ENCODE assay signal across 8 mouse cellular contexts in the genomic region with DNA sequence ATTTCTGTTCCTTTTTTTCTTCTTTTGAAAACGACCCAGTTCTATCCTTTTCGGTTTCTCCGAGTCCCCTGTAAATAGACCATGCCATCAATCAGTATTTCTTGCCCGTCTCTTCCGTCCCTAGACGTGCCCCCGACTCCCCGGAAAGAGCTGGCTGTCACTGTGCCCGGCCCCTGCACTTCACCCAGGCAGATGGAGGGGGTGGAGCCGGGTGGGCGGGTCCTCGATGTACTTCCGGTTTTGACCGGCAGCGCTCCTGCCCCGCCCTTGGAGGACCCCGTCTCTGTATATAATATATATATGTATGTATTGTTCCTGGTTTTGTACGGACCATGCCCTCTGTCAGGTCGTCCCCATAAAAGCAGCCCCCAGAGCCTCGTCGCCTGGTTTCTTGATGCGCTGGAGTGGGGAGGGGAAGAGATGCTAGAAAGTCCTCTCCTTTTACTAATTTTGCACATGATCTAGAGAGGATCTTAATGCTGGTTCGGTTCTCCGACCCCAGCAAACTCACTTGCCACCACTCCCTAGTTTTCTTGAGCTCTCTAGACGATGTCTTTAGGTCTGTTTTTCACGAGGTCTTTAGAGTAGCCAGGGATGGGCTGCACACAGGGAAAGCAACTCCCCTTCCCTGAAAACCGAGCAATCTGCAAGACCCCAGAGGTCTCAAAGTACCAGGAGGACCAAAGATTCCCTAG. TPM values are rescaled to one million over a fixed set of nuclear protein-coding genes. Genes with fewer than 3 reads are reported as not detected.
DNase-seq lines count a peak whose midpoint lies in the region; ATAC-seq and TF ChIP-seq lines count a peak whose summit lies in the region.

No protein-coding gene starts in this region.

- no peak for TF ChIP-seq CTCF in bone marrow, adult 2 months (IDR thresholded peaks at IDR 0.05; ENCODE audit: control insufficient read depth, insufficient read depth, low read length)

- peak overlapping the region; percentile 67 for H3K4me3 ChIP-seq in bone marrow, adult 2 months (replicated peaks; ENCODE audit: control insufficient read depth, low read depth, low read length)
- peak overlapping the region; percentile 54 for H3K4me3 ChIP-seq in heart, embryonic 13.5 days
- H3K4me3 ChIP-seq in kidney, embryonic 16.5 days (ENCODE audit: low read length), result peak overlapping the region; percentile 49
- peak overlapping the region; percentile 28 for H3K4me3 ChIP-seq in neural tube, embryonic 12.5 days

- H3K9me3 ChIP-seq in heart, embryonic 13.5 days, result no peaks in the 10 kb centered on the region
- H3K9me3 ChIP-seq in kidney, embryonic 16.5 days (ENCODE audit: low read length), result no peaks in the 10 kb centered on the region
- no peaks in the 10 kb centered on the region for H3K9me3 ChIP-seq in neural tube, embryonic 12.5 days

- H3K4me2 ChIP-seq in heart, embryonic 13.5 days, result peak overlapping the region; percentile 80
- peak overlapping the region; percentile 65 for H3K4me2 ChIP-seq in kidney, embryonic 16.5 days (replicated peaks; ENCODE audit: low read depth, low read length)
- peak overlapping the region; percentile 70 for H3K4me2 ChIP-seq in neural tube, embryonic 12.5 days (replicated peaks)

- H3K36me3 ChIP-seq in heart, embryonic 13.5 days, result peaks cover 40% of the 10 kb centered on the region
- H3K36me3 ChIP-seq in kidney, embryonic 16.5 days (ENCODE audit: insufficient read depth, low read length), result peaks cover 30% of the 10 kb centered on the region
- peaks cover 44% of the 10 kb centered on the region for H3K36me3 ChIP-seq in neural tube, embryonic 12.5 days

- peak; percentile 80 to 87 for DNase-seq in lung, adult 18-20 months
- DNase-seq in testis, postnatal 14 days (ENCODE audit: low spot score), result peak; percentile 75

- H3K4me1 ChIP-seq in bone marrow, adult 2 months (ENCODE audit: control insufficient read depth, insufficient read depth, low read length), result peaks cover 1% of the 10 kb centered on the region; the same call in 1 of the 2 replicates
- H3K4me1 ChIP-seq in heart, embryonic 13.5 days, result peaks cover 70% of the 10 kb centered on the region
- H3K4me1 ChIP-seq in kidney, embryonic 16.5 days (ENCODE audit: insufficient read depth, low read length), result peaks cover 36% of the 10 kb centered on the region
- peaks cover 42% of the 10 kb centered on the region for H3K4me1 ChIP-seq in neural tube, embryonic 12.5 days

- no peak for TF ChIP-seq POLR2A in bone marrow, adult 2 months (IDR thresholded peaks at IDR 0.05; ENCODE audit: borderline replicate concordance, control insufficient read depth, low read depth, low read length)

- ATAC-seq in CD4-positive, CD25-positive, alpha-beta regulatory T cell, adult 4 months, result peak; percentile 73
- ATAC-seq in erythroblast, adult 5-6 weeks (replicated peaks; ENCODE audit: low FRiP score, poor library complexity, severe bottlenecking), result peak; percentile 65
- 0 out of 2 replicates have a peak, but pooled peaks have one; percentile 26 for ATAC-seq in heart, embryonic 13.5 days (ENCODE audit: extremely low read depth, insufficient number of reproducible peaks, low FRiP score, low TSS enrichment)
- peak; percentile 52 for ATAC-seq in kidney, embryonic 16.5 days (ENCODE audit: low FRiP score, low TSS enrichment)
- ATAC-seq in neural tube, embryonic 12.5 days (ENCODE audit: low FRiP score, low read depth), result peak; percentile 46

- WGBS in bone marrow, adult 2 months, result 2% methylated on average over 27 of the region's 27 CpGs
- 2% methylated on average over 27 of the region's 27 CpGs for WGBS in heart, embryonic 13.5 days
- 2% methylated on average over 27 of the region's 27 CpGs for WGBS in kidney, embryonic 16.5 days
- WGBS in neural tube, embryonic 12.5 days, result 2% methylated on average over 27 of the region's 27 CpGs

- H3K27me3 ChIP-seq in heart, embryonic 13.5 days (replicated peaks), result no peaks in the 10 kb centered on the region
- H3K27me3 ChIP-seq in kidney, embryonic 16.5 days (ENCODE audit: insufficient read depth, low read length), result no peaks in the 10 kb centered on the region
- H3K27me3 ChIP-seq in neural tube, embryonic 12.5 days (replicated peaks), result no peaks in the 10 kb centered on the region

- 0 out of 2 replicates have a peak overlapping the region, but pooled peaks have one; percentile 34 for H3K27ac ChIP-seq in bone marrow, adult 2 months (ENCODE audit: control insufficient read depth, insufficient read depth, low read depth, low read length, poor library complexity)
- H3K27ac ChIP-seq in heart, embryonic 13.5 days (replicated peaks), result peak overlapping the region; percentile 64
- H3K27ac ChIP-seq in kidney, embryonic 16.5 days (ENCODE audit: low read length), result peak overlapping the region; percentile 53
- peak overlapping the region; percentile 16; the same call in 1 of the 2 replicates for H3K27ac ChIP-seq in neural tube, embryonic 12.5 days

- peak overlapping the region; percentile 84 for H3K9ac ChIP-seq in heart, embryonic 13.5 days
- peak overlapping the region; percentile 65 for H3K9ac ChIP-seq in kidney, embryonic 16.5 days (replicated peaks; ENCODE audit: low read length)
- peak overlapping the region; percentile 53 for H3K9ac ChIP-seq in neural tube, embryonic 12.5 days

RNA-seq across cellular contexts. Expression of gene Samd14, which starts 3.0 kb away (rescaled TPM):
- under 1 TPM; 0.87 to 0.94 TPM for polyA plus RNA-seq in CD4-positive, CD25-positive, alpha-beta regulatory T cell, adult 4 months (2017; shearing (Covaris generic))
- polyA plus RNA-seq in bone marrow, adult 2 months (2011; ENCODE audit: insufficient read depth, insufficient read length, low replicate concordance, missing spikeins), result 54.0 and 80.3 TPM in 2 replicates
- 22.1 and 25.9 TPM in 2 replicates for total RNA-seq in erythroblast, adult 5-6 weeks (2015; ENCODE audit: low replicate concordance)
- total RNA-seq in erythroblast, adult 5-6 weeks (2017; ENCODE audit: low replicate concordance), result 32.0 and 47.1 TPM in 2 replicates
- polyA plus RNA-seq in heart, embryonic 13.5 days (2015; fragmentation: Nextera tagmentation; extraction: Ambion mirVana), result 11.6 and 11.7 TPM in 2 replicates
- 19.2 and 21.2 TPM in 2 replicates for polyA plus RNA-seq in kidney, embryonic 16.5 days (2015; fragmentation: Nextera tagmentation; extraction: Ambion mirVana)
- 101 and 106 TPM in 2 replicates for polyA plus RNA-seq in neural tube, embryonic 12.5 days (2016; fragmentation: Nextera tagmentation; extraction: Ambion mirVana)

RNA-seq across cellular contexts. Expression of gene Ppp1r9b, which starts 15.8 kb away (rescaled TPM):
- 10 to 100 TPM; 18.1 to 21.7 TPM for polyA plus RNA-seq in CD4-positive, CD25-positive, alpha-beta regulatory T cell, adult 4 months (2017; shearing (Covaris generic))
- polyA plus RNA-seq in bone marrow, adult 2 months (2011; ENCODE audit: insufficient read depth, insufficient read length, low replicate concordance, missing spikeins), result 68.1 and 73.2 TPM in 2 replicates
- 21.9 and 30.7 TPM in 2 replicates for total RNA-seq in erythroblast, adult 5-6 weeks (2015; ENCODE audit: low replicate concordance)
- 41.1 and 45.2 TPM in 2 replicates for total RNA-seq in erythroblast, adult 5-6 weeks (2017; ENCODE audit: low replicate concordance)
- polyA plus RNA-seq in heart, embryonic 13.5 days (2015; fragmentation: Nextera tagmentation; extraction: Ambion mirVana), result 6.5 and 6.8 TPM in 2 replicates
- 9.9 and 10.7 TPM in 2 replicates for polyA plus RNA-seq in kidney, embryonic 16.5 days (2015; fragmentation: Nextera tagmentation; extraction: Ambion mirVana)
- polyA plus RNA-seq in neural tube, embryonic 12.5 days (2016; fragmentation: Nextera tagmentation; extraction: Ambion mirVana), result 18.2 and 19.7 TPM in 2 replicates

RNA-seq across cellular contexts. Expression of gene Sgca, which starts 30.5 kb away (rescaled TPM):
- polyA plus RNA-seq in CD4-positive, CD25-positive, alpha-beta regulatory T cell, adult 4 months (2017; shearing (Covaris generic)), result not detected
- not detected in 2 replicates for polyA plus RNA-seq in bone marrow, adult 2 months (2011; ENCODE audit: insufficient read depth, insufficient read length, low replicate concordance, missing spikeins)
- total RNA-seq in erythroblast, adult 5-6 weeks (2015; ENCODE audit: low replicate concordance), result not detected in 2 replicates
- not detected in 2 replicates for total RNA-seq in erythroblast, adult 5-6 weeks (2017; ENCODE audit: low replicate concordance)
- 27.0 and 29.2 TPM in 2 replicates for polyA plus RNA-seq in heart, embryonic 13.5 days (2015; fragmentation: Nextera tagmentation; extraction: Ambion mirVana)
- polyA plus RNA-seq in kidney, embryonic 16.5 days (2015; fragmentation: Nextera tagmentation; extraction: Ambion mirVana), result 0.19 and 0.71 TPM in 2 replicates
- 0.80 and 0.90 TPM in 2 replicates for polyA plus RNA-seq in neural tube, embryonic 12.5 days (2016; fragmentation: Nextera tagmentation; extraction: Ambion mirVana)

RNA-seq across cellular contexts. Expression of gene Pdk2, which starts 34.5 kb away (rescaled TPM):
- polyA plus RNA-seq in CD4-positive, CD25-positive, alpha-beta regulatory T cell, adult 4 months (2017; shearing (Covaris generic)), result 10 to 100 TPM in 1 of 2 experiments, 1 to 10 TPM in 1; 8.5 to 13.3 TPM
- polyA plus RNA-seq in bone marrow, adult 2 months (2011; ENCODE audit: insufficient read depth, insufficient read length, low replicate concordance, missing spikeins), result 3.2 and 8.1 TPM in 2 replicates
- total RNA-seq in erythroblast, adult 5-6 weeks (2015; ENCODE audit: low replicate concordance), result 1.3 and 7.9 TPM in 2 replicates
- total RNA-seq in erythroblast, adult 5-6 weeks (2017; ENCODE audit: low replicate concordance), result 0.60 and 5.6 TPM in 2 replicates
- polyA plus RNA-seq in heart, embryonic 13.5 days (2015; fragmentation: Nextera tagmentation; extraction: Ambion mirVana), result 77.9 and 81.1 TPM in 2 replicates
- polyA plus RNA-seq in kidney, embryonic 16.5 days (2015; fragmentation: Nextera tagmentation; extraction: Ambion mirVana), result 72.3 and 85.2 TPM in 2 replicates
- polyA plus RNA-seq in neural tube, embryonic 12.5 days (2016; fragmentation: Nextera tagmentation; extraction: Ambion mirVana), result 20.5 and 20.6 TPM in 2 replicates

RNA-seq across cellular contexts. Expression of gene Hils1, which starts 39.3 kb away (rescaled TPM):
- not detected for polyA plus RNA-seq in CD4-positive, CD25-positive, alpha-beta regulatory T cell, adult 4 months (2017; shearing (Covaris generic))
- polyA plus RNA-seq in bone marrow, adult 2 months (2011; ENCODE audit: insufficient read depth, insufficient read length, low replicate concordance, missing spikeins), result not detected in 2 replicates
- not detected in 2 replicates for total RNA-seq in erythroblast, adult 5-6 weeks (2015; ENCODE audit: low replicate concordance)
- total RNA-seq in erythroblast, adult 5-6 weeks (2017; ENCODE audit: low replicate concordance), result not detected in 2 replicates
- polyA plus RNA-seq in heart, embryonic 13.5 days (2015; fragmentation: Nextera tagmentation; extraction: Ambion mirVana), result 0.23 TPM in 1 of 2 replicates, not detected in the other
- polyA plus RNA-seq in kidney, embryonic 16.5 days (2015; fragmentation: Nextera tagmentation; extraction: Ambion mirVana), result not detected in 2 replicates
- not detected in 2 replicates for polyA plus RNA-seq in neural tube, embryonic 12.5 days (2016; fragmentation: Nextera tagmentation; extraction: Ambion mirVana)

Comparison
In these comparisons a context has a peak if more than half of its experiments do, and no peak if none do; other contexts are left out.
1. Peak in every context shown above with its lines: DNase-seq, ATAC-seq, H3K4me3 ChIP-seq and H3K27ac ChIP-seq.
2. RNA of gene Sgca, which starts 30.5 kb away (polyA plus RNA-seq): 27.0 to 29.2 TPM in heart, embryonic 13.5 days; 0.80 to 0.90 TPM in neural tube, embryonic 12.5 days, 0.19 to 0.71 TPM in kidney, embryonic 16.5 days, not detected in CD4-positive, CD25-positive, alpha-beta regulatory T cell, adult 4 months and not detected in bone marrow, adult 2 months; every median in the first group is over 10 times any median in the second.